Mouse (Mus musculus) CH12.LX (cell line): Measurements from ENCODE around the gene Fermt2. TPM values are rescaled to one million over a fixed set of nuclear protein-coding genes. Genes with fewer than 3 reads are reported as not detected.

Source experiments
- DNase-seq: peaks from one replicate; pipeline ENCODE4 v3.0.0-alpha.2; 2013; ENCODE audit errors: extremely low read depth
- H3K27ac ChIP-seq: 2 replicates; pipeline ENCODE4 v1.5.1; 2012; ENCODE audit warnings: low read depth, mild to moderate bottlenecking, control low read depth, moderate library complexity; ENCODE audit not compliant: insufficient read depth
- H3K27me3 ChIP-seq: replicated peaks from 2 replicates; pipeline ENCODE3; 2012; ENCODE audit warnings: inconsistent platforms
- H3K36me3 ChIP-seq, 2 experiments: replicated peaks in 1 of 2; 2 replicates each; pipeline versions ENCODE3 to v1.6.1; 2012; ENCODE audit warnings: inconsistent platforms in 1 of 2, low read length in 1 of 2, mild to moderate bottlenecking in 1 of 2, mixed read lengths in 1 of 2, moderate library complexity in 1 of 2; ENCODE audit not compliant: control insufficient read depth in 1 of 2, insufficient read depth in 1 of 2
- H3K4me1 ChIP-seq, 2 experiments: 2 replicates each; pipeline ENCODE4 v1.6.1; 2012; ENCODE audit warnings: inconsistent platforms in 1 of 2, moderate library complexity in 1 of 2; ENCODE audit not compliant: insufficient read depth in 2 of 2, control insufficient read depth in 1 of 2
- H3K4me2 ChIP-seq: 2 replicates; pipeline ENCODE4 v1.6.1; 2012; ENCODE audit warnings: low read depth, mild to moderate bottlenecking, control low read depth; ENCODE audit not compliant: poor library complexity, insufficient read depth, severe bottlenecking
- H3K4me3 ChIP-seq, 3 experiments: fragments of 150-350 bp in 1 of 3; sonication (generic) in 1 of 3; replicated peaks in 1 of 3; 2 replicates each; pipeline versions ENCODE3 to v1.5.1; 2011 to 2012; ENCODE audit warnings: low read depth in 2 of 3, low read length in 2 of 3, mild to moderate bottlenecking in 2 of 3, moderate library complexity in 2 of 3, control low read depth in 1 of 3, improper control_type of control experiment in 1 of 3, inconsistent platforms in 1 of 3, mixed read lengths in 1 of 3; ENCODE audit not compliant: poor library complexity in 1 of 3
- H3K79me2 ChIP-seq: replicated peaks from 2 replicates; pipeline ENCODE4 v1.6.1; 2012; ENCODE audit warnings: mild to moderate bottlenecking, moderate library complexity; ENCODE audit not compliant: control insufficient read depth, poor library complexity, insufficient read depth, severe bottlenecking; ENCODE audit errors: extremely low read depth
- H3K9ac ChIP-seq: 2 replicates; pipeline ENCODE4 v1.6.1; 2012; ENCODE audit warnings: low read depth, mild to moderate bottlenecking, control low read depth, moderate library complexity; ENCODE audit not compliant: insufficient read depth
- H3K9me3 ChIP-seq: replicated peaks from 2 replicates; pipeline ENCODE3; 2012; ENCODE audit warnings: low read length, inconsistent platforms, mixed read lengths
- CTCF ChIP-seq, 2 experiments: IDR thresholded peaks in 1 of 2; conservative IDR thresholded peaks in 1 of 2; 2 replicates each; pipeline ENCODE4 v1.5.1; 2011 to 2012; ENCODE audit warnings: low read depth in 2 of 2, low read length in 2 of 2, improper control_type of control experiment in 1 of 2, inconsistent platforms in 1 of 2, mild to moderate bottlenecking in 1 of 2, moderate library complexity in 1 of 2
- ETS1 ChIP-seq: conservative IDR thresholded peaks from 2 replicates; pipeline ENCODE4 v1.6.1; 2012; ENCODE audit warnings: low read depth, mild to moderate bottlenecking, inconsistent platforms, low read length, improper control_type of control experiment, moderate library complexity
- NRF1 ChIP-seq: IDR thresholded peaks from 2 replicates; pipeline ENCODE4 v1.6.1; 2014; ENCODE audit warnings: low read depth, mild to moderate bottlenecking, inconsistent platforms, low read length, improper control_type of control experiment, moderate library complexity
- PAX5 ChIP-seq: IDR thresholded peaks from 2 replicates; pipeline ENCODE4 v1.6.1; 2012; ENCODE audit warnings: low read length, inconsistent platforms, mixed read lengths
- TBP ChIP-seq: conservative IDR thresholded peaks from 2 replicates; pipeline ENCODE4 v1.6.1; 2011; ENCODE audit warnings: low read depth, low read length, improper control_type of control experiment
- ZKSCAN1 ChIP-seq: IDR thresholded peaks from 2 replicates; pipeline ENCODE4 v1.6.1; 2012; ENCODE audit warnings: low read depth, inconsistent platforms, low read length, improper control_type of control experiment, borderline replicate concordance
- dilution Hi-C: fragments of 300-500 bp; cut with MboI; formaldehyde crosslinking; loops from 2 replicates; pipeline ENCODE4 v1.14.3; 2020; ENCODE audit warnings: low sequenced_read_pairs; ENCODE audit not compliant: extremely low pct_unique_long_range_greater_than_20kb, extremely low pct_ligation_motif_present
- in situ Hi-C: fragments of 300-500 bp; cut with MboI; formaldehyde crosslinking; loops from 3 replicates; pipeline ENCODE4 v1.14.3; 2019; ENCODE audit warnings: low sequenced_read_pairs, low pct_ligation_motif_present, low pct_unique_long_range_greater_than_20kb, mixed read lengths
- polyA plus RNA-seq: library from polyadenylated mRNA; unstranded; fragments of >175 nt; gene quantifications from 2 replicates; pipeline ENCODE4 v1.2.1, GENCODE M21; 2012; ENCODE audit warnings: low read depth; ENCODE audit not compliant: insufficient read length
- total RNA-seq, 2 experiments: library from RNA; depleted of rRNA; stranded (reverse); fragments of 300-350 nt in 1 of 2; fragments of >200 nt in 1 of 2; gene quantifications; 2 replicates each; pipeline ENCODE4 v1.2.3; 2012 to 2014

Gene Fermt2
- total and polyA plus RNA-seq, 3 experiments = 0.41 TPM; not detected in 2

- H3K36me3 ChIP-seq = peaks cover 0 to 2% of the 10 kb centered on the region in 2 experiments
- dilution Hi-C loops = no loop called here
- no peak for TF ChIP-seq ZKSCAN1
- TF ChIP-seq NRF1 = no peak
These were observed 24.4 kb upstream of the Fermt2 start for GRCm38 (mm10) chr14:45554336-45554735.

GRCm38 (mm10) chr14:45553854-45554253 lies 23.9 kb upstream of the Fermt2 start:
- Histone ChIP-seq H3K27me3 (no peaks in the 10 kb centered on the region), H3K79me2 (no peaks in the 10 kb centered on the region), H3K4me1 (peaks cover 13 to 23% of the 10 kb centered on the region in 2 experiments), H3K36me3 (peaks cover 0 to 2% of the 10 kb centered on the region in 2 experiments), H3K9ac (no peak overlapping the region), H3K9me3 (peaks cover 2% of the 10 kb centered on the region), H3K4me2 (no peak overlapping the region; the same call in 1 of the 2 replicates), H3K27ac (no peak overlapping the region), H3K4me3 (peak overlapping the region in 1 of 3 experiments; percentile 4)
- TF ChIP-seq TBP = no peak
- dilution Hi-C loops = no loop called here
- in situ Hi-C loops = no loop called here
- no peak for DNase-seq

More at GRCm38 (mm10) chr14:45554336-45554735, 24.4 kb upstream of the Fermt2 start:
- Histone ChIP-seq H3K4me1 (peaks cover 13 to 23% of the 10 kb centered on the region in 2 experiments), H3K4me2 (no peak overlapping the region), H3K79me2 (no peaks in the 10 kb centered on the region), H3K27me3 (no peaks in the 10 kb centered on the region), H3K27ac (no peak overlapping the region), H3K4me3 (no peak overlapping the region), H3K9me3 (peaks cover 2% of the 10 kb centered on the region), H3K9ac (no peak overlapping the region)
- in situ Hi-C loops = no loop called here
- no peak for DNase-seq

GRCm38 (mm10) chr14:45552431-45552830 lies 22.5 kb upstream of the Fermt2 start:
- Histone ChIP-seq H3K4me3 (no peak overlapping the region), H3K9ac (no peak overlapping the region), H3K27me3 (no peaks in the 10 kb centered on the region), H3K9me3 (peaks cover 2% of the 10 kb centered on the region), H3K4me2 (no peak overlapping the region), H3K27ac (no peak overlapping the region), H3K36me3 (peaks cover 0 to 2% of the 10 kb centered on the region in 2 experiments), H3K4me1 (peaks cover 13 to 23% of the 10 kb centered on the region in 2 experiments)
- no peak for DNase-seq
- dilution Hi-C loops = no loop called here
- in situ Hi-C loops = no loop called here
- TF ChIP-seq ETS1 (no peak), PAX5 (no peak), CTCF (conservative IDR thresholded peaks at IDR 0.05 in 1 of 2, IDR thresholded peaks at IDR 0.05 in 1 of 2; ENCODE audit: low read depth in 2 of 2, low read length in 2 of 2) (peak in 1 of 2 experiments; percentile 37; a peak in 2 of 4 replicates)
- TF ChIP-seq, all 38 proteins: peak for 1
- no peaks in the 10 kb centered on the region for H3K79me2 ChIP-seq
